Comparison of ENCODE assay signal across 8 mouse cellular contexts in the genomic region with DNA sequence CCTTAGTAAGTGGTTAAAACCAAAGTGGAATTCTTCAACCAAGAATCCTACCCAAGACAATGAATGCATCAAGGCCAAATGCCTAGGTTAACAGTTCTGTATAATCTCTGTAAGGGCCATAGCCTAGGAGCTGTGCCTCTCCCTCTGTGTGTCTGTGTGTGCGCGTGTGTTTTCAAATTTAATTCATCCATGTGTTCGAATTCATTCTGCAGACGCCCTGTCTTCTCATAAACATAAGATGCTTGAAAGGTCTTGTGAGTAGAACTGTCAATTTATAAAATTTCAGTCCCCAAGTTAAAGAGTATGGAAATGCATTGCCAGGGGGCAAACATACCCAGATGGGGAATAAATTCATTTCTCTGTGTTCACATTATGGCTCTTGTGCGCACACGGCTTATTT. TPM values are rescaled to one million over a fixed set of nuclear protein-coding genes. Genes with fewer than 3 reads are reported as not detected.
A peak's percentile ranks its signal among the peaks of the same experiment; 100 is the strongest.
DNase-seq lines count a peak whose midpoint lies in the region; ATAC-seq and TF ChIP-seq lines count a peak whose summit lies in the region.

No protein-coding gene starts in this region.

- no peak for TF ChIP-seq POLR2A in cerebellum, adult 2 months (IDR thresholded peaks at IDR 0.05; ENCODE audit: borderline replicate concordance, insufficient read depth, low read length)

- 52% methylated on average over 6 of the region's 6 CpGs for WGBS in cerebellum, adult 2 months
- 22% methylated on average over 6 of the region's 6 CpGs for WGBS in lung, postnatal 0 days
- 50% methylated on average over 6 of the region's 6 CpGs for WGBS in liver, embryonic 12.5 days (ENCODE audit: insufficient replicate concordance)
- WGBS in stomach, postnatal 0 days = 15% methylated on average over 6 of the region's 6 CpGs

- no peaks in the 10 kb centered on the region for H3K36me3 ChIP-seq in lung, postnatal 0 days (ENCODE audit: insufficient read depth, low read length)
- no peaks in the 10 kb centered on the region for H3K36me3 ChIP-seq in liver, embryonic 12.5 days
- H3K36me3 ChIP-seq in stomach, postnatal 0 days (ENCODE audit: control insufficient read depth, insufficient read depth, low read length) = no peaks in the 10 kb centered on the region

- ATAC-seq in lung, postnatal 0 days = no peak
- no peak for ATAC-seq in liver, embryonic 12.5 days
- no peak for ATAC-seq in stomach, postnatal 0 days (ENCODE audit: low FRiP score, low TSS enrichment)

- TF ChIP-seq CTCF in cerebellum, adult 2 months (IDR thresholded peaks at IDR 0.05; ENCODE audit: borderline replicate concordance, insufficient read depth, low read depth, low read length) = no peak
- no peak for TF ChIP-seq CTCF in lung, postnatal 0 days (IDR thresholded peaks at IDR 0.05)
- TF ChIP-seq CTCF in stomach, postnatal 0 days (IDR thresholded peaks at IDR 0.05; ENCODE audit: low read depth) = no peak

- no peak overlapping the region for H3K27ac ChIP-seq in cerebellum, adult 2 months (ENCODE audit: insufficient read depth, low read length)
- no peak overlapping the region for H3K27ac ChIP-seq in lung, postnatal 0 days (ENCODE audit: low read length)
- no peak overlapping the region for H3K27ac ChIP-seq in liver, embryonic 12.5 days
- 0 out of 2 replicates have a peak overlapping the region, but pooled peaks have one; percentile 20 for H3K27ac ChIP-seq in stomach, postnatal 0 days (replicated peaks)

- H3K4me2 ChIP-seq in lung, postnatal 0 days (replicated peaks; ENCODE audit: low read depth, low read length) = peak overlapping the region; percentile 65
- H3K4me2 ChIP-seq in liver, embryonic 12.5 days = peak overlapping the region; percentile 29
- peak overlapping the region; percentile 68 for H3K4me2 ChIP-seq in stomach, postnatal 0 days (replicated peaks; ENCODE audit: low read depth)

- H3K9me3 ChIP-seq in lung, postnatal 0 days (ENCODE audit: low read length) = no peaks in the 10 kb centered on the region
- H3K9me3 ChIP-seq in liver, embryonic 12.5 days (replicated peaks) = no peaks in the 10 kb centered on the region
- no peaks in the 10 kb centered on the region for H3K9me3 ChIP-seq in stomach, postnatal 0 days (ENCODE audit: control insufficient read depth, low read length)

- no peaks in the 10 kb centered on the region for H3K27me3 ChIP-seq in cerebellum, adult 2 months (ENCODE audit: control insufficient read depth, insufficient read depth, low read length)
- H3K27me3 ChIP-seq in lung, postnatal 0 days (replicated peaks; ENCODE audit: insufficient read depth, low read length) = no peaks in the 10 kb centered on the region
- no peaks in the 10 kb centered on the region for H3K27me3 ChIP-seq in liver, embryonic 12.5 days (replicated peaks)
- no peaks in the 10 kb centered on the region for H3K27me3 ChIP-seq in stomach, postnatal 0 days (ENCODE audit: control insufficient read depth, insufficient read depth, low read length)

- peak overlapping the region; percentile 47 for H3K4me3 ChIP-seq in cerebellum, adult 2 months (replicated peaks; ENCODE audit: insufficient read depth, low read depth, low read length)
- H3K4me3 ChIP-seq in lung, postnatal 0 days (ENCODE audit: low read depth, low read length) = peak overlapping the region; percentile 76
- peak overlapping the region; percentile 22 for H3K4me3 ChIP-seq in liver, embryonic 12.5 days
- H3K4me3 ChIP-seq in stomach, postnatal 0 days (ENCODE audit: low read depth, low read length) = peak overlapping the region; percentile 71

- H3K4me1 ChIP-seq in cerebellum, adult 2 months (ENCODE audit: control insufficient read depth, insufficient read depth, low read length) = peaks cover 5% of the 10 kb centered on the region
- H3K4me1 ChIP-seq in lung, postnatal 0 days (ENCODE audit: insufficient read depth, low read depth, low read length) = no peaks in the 10 kb centered on the region; the same call in 1 of the 2 replicates
- H3K4me1 ChIP-seq in liver, embryonic 12.5 days = peaks cover 24% of the 10 kb centered on the region
- H3K4me1 ChIP-seq in stomach, postnatal 0 days (replicated peaks; ENCODE audit: control insufficient read depth, insufficient read depth) = 0 out of 2 replicates have a peak, but pooled peaks cover 4% of the 10 kb centered on the region

- DNase-seq in cerebellum, adult 2 months = no peak
- no peak for DNase-seq in cerebellum, adult 9-11 months
- DNase-seq in lung, postnatal 0 days (ENCODE audit: low spot score) = no peak
- DNase-seq in lung, postnatal 10 days = no peak
- DNase-seq in stomach, postnatal 0 days (ENCODE audit: low spot score) = no peak
- no peak for DNase-seq in frontal cortex, postnatal 10 days (ENCODE audit: low spot score in 2 of 2)
- no peak for DNase-seq in frontal cortex, adult 2 months (ENCODE audit: extremely low spot score in 1 of 2, low spot score in 1 of 2)

- TF ChIP-seq EP300 in lung, postnatal 0 days (IDR thresholded peaks at IDR 0.05) = no peak
- TF ChIP-seq EP300 in stomach, postnatal 0 days (optimal IDR thresholded peaks at IDR 0.05) = no peak

- 0 out of 2 replicates have a peak overlapping the region, but pooled peaks have one; percentile 6 for H3K9ac ChIP-seq in lung, postnatal 0 days (replicated peaks; ENCODE audit: low read depth)
- H3K9ac ChIP-seq in liver, embryonic 12.5 days = no peak overlapping the region; the same call in 1 of the 2 replicates
- peak overlapping the region; percentile 5 for H3K9ac ChIP-seq in stomach, postnatal 0 days (ENCODE audit: low read length)

RNA-seq across cellular contexts. Expression of gene Pbx1, which starts 3.8 kb away (rescaled TPM):
- 34.9 and 38.1 TPM in 2 replicates for polyA plus RNA-seq in cerebellum, adult 2 months (2012; rRNA removed)
- polyA plus RNA-seq in lung, postnatal 0 days (2015; fragmentation: Nextera tagmentation; extraction: Ambion mirVana) = 23.9 and 32.5 TPM in 2 replicates
- 6.8 and 6.9 TPM in 2 replicates for polyA plus RNA-seq in liver, embryonic 12.5 days (2016; fragmentation: Nextera tagmentation; extraction: Ambion mirVana)
- polyA plus RNA-seq in stomach, postnatal 0 days (2015; fragmentation: Nextera tagmentation; extraction: Ambion mirVana) = 23.1 and 23.2 TPM in 2 replicates
- 125 and 130 TPM in 2 replicates for polyA plus RNA-seq in frontal cortex, adult 2 months (2012; rRNA removed)

Comparison
In these comparisons a context has a peak if more than half of its experiments do, and no peak if none do; other contexts are left out.
1. H3K4me3 ChIP-seq: peak in every context shown above with its lines; median percentile 76 in lung, postnatal 0 days; 71 in stomach, postnatal 0 days; 47 in cerebellum, adult 2 months; 22 in liver, embryonic 12.5 days.